Mouse (Mus musculus) bone marrow macrophage, adult 2 months (primary cell): ENCODE data around the gene Gm20388. TPM values are rescaled to one million over a fixed set of nuclear protein-coding genes. Genes with fewer than 3 reads are reported as not detected.

ENCODE experiments used
- H3K27ac ChIP-seq: 2 replicates; pipeline ENCODE4 v1.5.1; 2012; ENCODE audit warnings: low read depth, low read length; ENCODE audit not compliant: insufficient read depth
- H3K4me1 ChIP-seq: 2 replicates; pipeline ENCODE4 v1.6.1; 2012; ENCODE audit warnings: low read length; ENCODE audit not compliant: control insufficient read depth, insufficient read depth
- H3K4me3 ChIP-seq: 2 replicates; pipeline ENCODE4 v1.5.1; 2012; ENCODE audit warnings: mild to moderate bottlenecking, low read length, moderate library complexity; ENCODE audit not compliant: insufficient read depth
- CTCF ChIP-seq: IDR thresholded peaks from 2 replicates; pipeline ENCODE4 v1.5.1; 2012; ENCODE audit warnings: low read depth, mild to moderate bottlenecking, low read length, moderate library complexity
- POLR2A ChIP-seq: IDR thresholded peaks from 2 replicates; pipeline ENCODE4 v1.6.1; 2012; ENCODE audit warnings: mild to moderate bottlenecking, low read depth, low read length, borderline replicate concordance
- polyA plus RNA-seq: library from polyadenylated mRNA; stranded (reverse); fragments of >200 nt; gene quantifications from 2 replicates; pipeline ENCODE4 v1.2.4, GENCODE M21; 2012; ENCODE audit not compliant: missing spikeins, insufficient read depth, insufficient read length

Gene Gm20388
- polyA plus RNA-seq, 1 experiment, result 32.7 TPM

- TF ChIP-seq POLR2A, result no peak
- no peak for TF ChIP-seq CTCF
Observed at GRCm38 (mm10) chr8:121468083-121469071, 1557.7 kb downstream of the Gm20388 start.

GRCm38 (mm10) chr8:121474161-121474897, 1563.7 kb downstream of the Gm20388 start:
- Histone ChIP-seq H3K4me1 (no peaks in the 10 kb centered on the region), H3K4me3 (no peak overlapping the region), H3K27ac (no peak overlapping the region)
- TF ChIP-seq CTCF, result no peak
- TF ChIP-seq POLR2A, result no peak

More at GRCm38 (mm10) chr8:121468083-121469071, 1557.7 kb downstream of the Gm20388 start:
- Histone ChIP-seq H3K4me3 (no peak overlapping the region), H3K27ac (no peak overlapping the region), H3K4me1 (no peaks in the 10 kb centered on the region)

- Histone ChIP-seq H3K4me1 (no peaks in the 10 kb centered on the region), H3K4me3 (no peak overlapping the region), H3K27ac (no peak overlapping the region)
- TF ChIP-seq CTCF, result no peak
- TF ChIP-seq POLR2A, result no peak
Observed at GRCm38 (mm10) chr8:121474898-121475284, 1564.2 kb downstream of the Gm20388 start.

- H3K4me1 ChIP-seq, result no peaks in the 10 kb centered on the region
- TF ChIP-seq CTCF, result no peak
- no peak for TF ChIP-seq POLR2A
- H3K27ac ChIP-seq, result no peak overlapping the region
- no peak overlapping the region for H3K4me3 ChIP-seq
Observed at GRCm38 (mm10) chr8:121477851-121478547, 1567.4 kb downstream of the Gm20388 start.

- no peak overlapping the region for H3K4me3 ChIP-seq
- H3K27ac ChIP-seq, result no peak overlapping the region
- TF ChIP-seq CTCF (no peak), POLR2A (no peak)
- H3K4me1 ChIP-seq, result no peaks in the 10 kb centered on the region
Observed at GRCm38 (mm10) chr8:121479144-121479543, 1568.5 kb downstream of the Gm20388 start.

- no peak overlapping the region for H3K4me3 ChIP-seq
- TF ChIP-seq POLR2A (no peak), CTCF (no peak)
- H3K27ac ChIP-seq, result no peak overlapping the region
- H3K4me1 ChIP-seq, result no peaks in the 10 kb centered on the region
Observed at GRCm38 (mm10) chr8:121480411-121481031, 1569.9 kb downstream of the Gm20388 start.

GRCm38 (mm10) chr8:121484072-121484782, 1573.6 kb downstream of the Gm20388 start:
- no peak for TF ChIP-seq POLR2A
- no peak for TF ChIP-seq CTCF
- no peaks in the 10 kb centered on the region for H3K4me1 ChIP-seq
- no peak overlapping the region for H3K4me3 ChIP-seq
- no peak overlapping the region for H3K27ac ChIP-seq

- Histone ChIP-seq H3K4me1 (no peaks in the 10 kb centered on the region), H3K4me3 (no peak overlapping the region), H3K27ac (no peak overlapping the region)
- no peak for TF ChIP-seq POLR2A
- no peak for TF ChIP-seq CTCF
Observed at GRCm38 (mm10) chr8:121491633-121492032, 1581.0 kb downstream of the Gm20388 start.
